Mouse (Mus musculus) heart, embryonic 11.5 days (tissue): ENCODE measurements around the gene Trmt2b. TPM values are rescaled to one million over a fixed set of nuclear protein-coding genes. Genes with fewer than 3 reads are reported as not detected.
"Not testable (repeated sequence)": the region's sequence is repeated elsewhere in the genome, so short reads cannot be mapped to it uniquely, and the experiment has no call there.

Experiments used
- ATAC-seq: fragments of 200-750 bp; cut with Nextera tagmentation; replicated peaks from 2 replicates; pipeline ENCODE4 v1.8.0; 2017; ENCODE audit warnings: moderate library complexity; ENCODE audit not compliant: insufficient number of reproducible peaks, low FRiP score, low TSS enrichment
- H3K27ac ChIP-seq: fragments of 300-500 bp; sonication (generic); 2 replicates; pipeline ENCODE4 v1.5.1; 2014; ENCODE audit warnings: mild to moderate bottlenecking, low read depth, low read length
- H3K27me3 ChIP-seq: fragments of 300-500 bp; sonication (generic); 2 replicates; pipeline ENCODE4 v1.6.1; 2014; ENCODE audit warnings: mild to moderate bottlenecking, low read length, mixed read lengths; ENCODE audit not compliant: control insufficient read depth, insufficient read depth
- H3K36me3 ChIP-seq: fragments of 300-500 bp; sonication (generic); 2 replicates; pipeline ENCODE4 v1.6.1; 2014; ENCODE audit warnings: mild to moderate bottlenecking, low read length, moderate library complexity, mixed read lengths; ENCODE audit not compliant: control insufficient read depth, insufficient read depth
- H3K4me1 ChIP-seq: fragments of 300-500 bp; sonication (generic); 2 replicates; pipeline ENCODE4 v1.6.1; 2014; ENCODE audit warnings: low read length; ENCODE audit not compliant: control insufficient read depth, insufficient read depth
- H3K4me2 ChIP-seq: fragments of 300-500 bp; sonication (generic); 2 replicates; pipeline ENCODE4 v1.6.1; 2014; ENCODE audit warnings: mild to moderate bottlenecking, moderate library complexity
- H3K4me3 ChIP-seq: fragments of 300-500 bp; sonication (generic); 2 replicates; pipeline ENCODE4 v1.5.1; 2014; ENCODE audit warnings: low read depth, low read length
- H3K9ac ChIP-seq: fragments of 300-500 bp; sonication (generic); 2 replicates; pipeline ENCODE4 v1.6.1; 2014; ENCODE audit warnings: mild to moderate bottlenecking, low read depth, low read length, moderate library complexity
- H3K9me3 ChIP-seq: fragments of 300-500 bp; sonication (generic); replicated peaks from 2 replicates; pipeline ENCODE4 v1.6.1; 2016; ENCODE audit warnings: low read length; ENCODE audit not compliant: control insufficient read depth
- WGBS: fragments of 180-500 bp; shearing (Covaris S2); extraction: QIAGEN DNeasy Blood & Tissue Kit; methylation state at CpG from one replicate; pipeline ENCODE4 v1.1.7; 2014; ENCODE audit not compliant: insufficient replicate concordance; 5-methylcytosine and 5-hydroxymethylcytosine counted together
- polyA plus RNA-seq: library from polyadenylated mRNA; unstranded; fragments of >200 nt; fragmentation: Nextera tagmentation; extraction: Ambion mirVana; gene quantifications from 2 replicates; pipeline ENCODE4 v1.2.1, GENCODE M21; 2014

The Trmt2b gene
- polyA plus RNA-seq, 1 experiment from 2014 or later, result 31.4 TPM

- not testable (repeated sequence) for H3K4me2 ChIP-seq, H3K9ac ChIP-seq, H3K9me3 ChIP-seq, H3K4me1 ChIP-seq, ATAC-seq, H3K27ac ChIP-seq, H3K4me3 ChIP-seq, H3K27me3 ChIP-seq, H3K36me3 ChIP-seq
- 92% methylated on average over 8 of the region's 9 CpGs for WGBS
These were observed 89.6 kb downstream of the Trmt2b start, which contains the start of gene Arl13a for GRCm38 (mm10) chrX:134187201-134187600. Gene Arl13a (plus strand): TSS chrX:134187501.

DNA sequence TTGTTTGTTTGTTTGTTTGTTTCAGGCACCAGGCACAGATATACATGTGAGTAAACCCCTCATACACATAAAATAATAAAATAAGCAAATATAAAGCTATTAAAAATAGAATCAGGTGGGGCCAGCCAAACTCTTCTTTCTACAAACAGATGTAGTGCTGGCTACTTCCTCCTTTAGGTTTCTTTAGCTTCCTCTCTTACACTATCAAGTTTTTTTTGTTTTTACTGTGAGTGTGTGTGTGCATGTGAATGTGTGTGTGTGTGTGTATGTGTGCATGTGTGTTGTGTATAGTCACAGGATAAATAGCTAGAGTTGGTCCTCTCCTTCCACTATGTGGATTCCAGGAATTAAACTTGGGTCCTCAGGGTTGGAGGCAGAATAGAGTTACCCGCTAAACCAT lies 102.1 kb downstream of the Trmt2b start:
- H3K9me3 ChIP-seq, result no peaks in the 10 kb centered on the region
- H3K9ac ChIP-seq, result no peak overlapping the region
- no peak for ATAC-seq
- WGBS, result 93% methylated on average over 1 of the region's 1 CpGs
- H3K4me1 ChIP-seq, result no peaks in the 10 kb centered on the region
- no peaks in the 10 kb centered on the region for H3K36me3 ChIP-seq
- H3K4me2 ChIP-seq, result no peak overlapping the region
- H3K27me3 ChIP-seq, result no peaks in the 10 kb centered on the region
- H3K4me3 ChIP-seq, result no peak overlapping the region
- no peak overlapping the region for H3K27ac ChIP-seq

Other genes with a start within 250 kb of the Trmt2b start
- 36.3 and 42.6 TPM in 2 replicates for gene Cstf2, start 217.8 kb downstream of the Trmt2b start, polyA plus RNA-seq
- 0.13 and 0.14 TPM in 2 replicates for gene Xkrx, start 114.9 kb downstream of the Trmt2b start, polyA plus RNA-seq
- gene Arl13a, start 89.5 kb downstream of the Trmt2b start, polyA plus RNA-seq, result 0.09 TPM in 1 of 2 replicates, not detected in the other
- gene Nox1, start 55.0 kb downstream of the Trmt2b start, polyA plus RNA-seq, result 0.24 TPM in 1 of 2 replicates, not detected in the other
- 2.8 and 3.6 TPM in 2 replicates for gene Tmem35a, start 18.2 kb upstream of the Trmt2b start, polyA plus RNA-seq
- gene Cenpi, start 31.1 kb upstream of the Trmt2b start, polyA plus RNA-seq, result 28.6 and 28.7 TPM in 2 replicates
- 0.59 and 0.93 TPM in 2 replicates for gene Drp2, start 127.6 kb upstream of the Trmt2b start, polyA plus RNA-seq
- not detected in 2 replicates for gene Taf7l, start 199.5 kb upstream of the Trmt2b start, polyA plus RNA-seq